Mouse (Mus musculus) myocyte (in vitro differentiated cells): Measurements from ENCODE around the gene Gm11020.

Experiments
- CEBPB ChIP-seq: IDR thresholded peaks from 2 replicates; pipeline ENCODE4 v1.6.1; 2011; ENCODE audit warnings: mild to moderate bottlenecking, moderate library complexity; ENCODE audit not compliant: poor library complexity, insufficient read depth, severe bottlenecking
- MAX ChIP-seq: IDR thresholded peaks from one replicate; pipeline ENCODE4 v1.6.1; 2011; ENCODE audit warnings: low read depth, mild to moderate bottlenecking, control low read depth
- POLR2A ChIP-seq: IDR thresholded peaks from one replicate; pipeline ENCODE4 v1.6.1; 2011; ENCODE audit warnings: low read depth, mild to moderate bottlenecking, control low read depth, moderate library complexity; ENCODE audit not compliant: insufficient read length
- POLR2AphosphoS2 ChIP-seq: IDR thresholded peaks from one replicate; pipeline ENCODE4 v1.6.1; 2011; ENCODE audit warnings: low read depth, control low read depth; ENCODE audit not compliant: insufficient read length
- REST ChIP-seq: IDR thresholded peaks from one replicate; pipeline ENCODE4 v1.6.1; 2011; ENCODE audit warnings: mild to moderate bottlenecking, control low read depth, moderate library complexity; ENCODE audit not compliant: insufficient read depth, insufficient read length
- USF1 ChIP-seq: IDR thresholded peaks from one replicate; pipeline ENCODE4 v1.6.1; 2011; ENCODE audit warnings: low read depth, mild to moderate bottlenecking, control low read depth, moderate library complexity

- TF ChIP-seq USF1 (no peak), POLR2A (no peak), REST (no peak), CEBPB (no peak), POLR2AphosphoS2 (no peak), MAX (no peak)
Observed at GRCm38 (mm10) chr8:104313311-104313710, 8.1 kb upstream of the Gm11020 start.
